Comparison of ENCODE assay signal across 36 mouse cellular contexts in the genomic region with DNA sequence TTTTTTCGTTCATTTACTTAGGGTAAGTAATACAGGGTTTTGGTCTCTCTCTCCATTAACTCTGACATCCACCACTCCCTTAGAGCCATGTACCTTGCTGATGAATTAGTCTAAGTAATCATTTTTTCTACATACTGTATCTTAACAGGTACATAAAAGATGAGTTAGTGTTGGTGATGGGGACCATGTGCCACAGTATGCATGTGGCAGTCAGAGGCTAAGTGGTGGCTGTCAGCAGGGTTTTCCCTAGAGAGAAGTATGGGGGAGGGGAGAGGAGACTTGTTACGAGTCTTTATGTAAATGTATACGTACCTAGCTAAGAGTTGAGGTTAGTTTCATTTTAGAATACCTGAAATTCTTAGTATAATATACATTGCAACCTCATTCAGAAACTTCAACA. TPM values are rescaled to one million over a fixed set of nuclear protein-coding genes. Genes with fewer than 3 reads are reported as not detected.
"Had no signal": no experiment of that assay in that cellular context is flagged by ENCODE, and none has a peak within 500 bp of the region (broad histone marks: within the 10 kb centered on the region; RNA-seq: fewer than 3 reads in every experiment).

No protein-coding gene starts in this region.

- ATAC-seq: liver, postnatal 0 days; lung, postnatal 0 days; midbrain, embryonic 13.5 days; midbrain, embryonic 15.5 days; midbrain, embryonic 16.5 days had no signal

- H3K4me3 ChIP-seq: left cerebral cortex, adult 2 months; limb, embryonic 10.5 days; limb, embryonic 12.5 days; limb, embryonic 13.5 days; limb, embryonic 15.5 days; liver, embryonic 13.5 days; liver, embryonic 15.5 days; lung, embryonic 15.5 days; megakaryocyte, embryonic 14.5 days; midbrain, embryonic 10.5 days; midbrain, embryonic 12.5 days; midbrain, embryonic 13.5 days; midbrain, embryonic 15.5 days; myocyte had no signal

- H3K27me3 ChIP-seq: limb, embryonic 12.5 days; limb, embryonic 13.5 days; limb, embryonic 15.5 days; liver, embryonic 13.5 days; liver, embryonic 15.5 days; lung, embryonic 15.5 days; megakaryocyte, embryonic 14.5 days; midbrain, embryonic 12.5 days; midbrain, embryonic 13.5 days; midbrain, embryonic 15.5 days had no signal

- H3K9ac ChIP-seq: limb, embryonic 12.5 days; limb, embryonic 13.5 days; limb, embryonic 15.5 days; liver, embryonic 13.5 days; liver, embryonic 14.5 days; liver, embryonic 15.5 days; liver, postnatal 0 days; lung, embryonic 14.5 days; lung, embryonic 15.5 days; midbrain, embryonic 12.5 days; midbrain, embryonic 13.5 days; midbrain, embryonic 15.5 days had no signal

- DNase-seq: left cerebral cortex, postnatal 4 days; liver; liver, embryonic 13.5 days; liver, postnatal 0 days; lung, adult 18-20 months; lung, adult 2 months; lung, embryonic 14.5 days; lung, postnatal 10 days; lung, postnatal 14 days; lung, postnatal 36 days; lung, postnatal 4 days; midbrain, embryonic 14.5 days had no signal

- H3K4me2 ChIP-seq: limb, embryonic 12.5 days; limb, embryonic 13.5 days; limb, embryonic 15.5 days; liver, embryonic 11.5 days; liver, embryonic 13.5 days; liver, embryonic 15.5 days; lung, embryonic 14.5 days; lung, embryonic 15.5 days; midbrain, embryonic 11.5 days; midbrain, embryonic 12.5 days; midbrain, embryonic 13.5 days; midbrain, embryonic 15.5 days had no signal

- H3K9me3 ChIP-seq: limb, embryonic 10.5 days; limb, embryonic 12.5 days; limb, embryonic 13.5 days; limb, embryonic 15.5 days; liver, embryonic 13.5 days; liver, embryonic 15.5 days; lung, embryonic 15.5 days; megakaryocyte, embryonic 14.5 days; midbrain, embryonic 10.5 days; midbrain, embryonic 12.5 days; midbrain, embryonic 13.5 days; midbrain, embryonic 15.5 days had no signal

- H3K27ac ChIP-seq: left cerebral cortex, adult 2 months; limb, embryonic 10.5 days; limb, embryonic 12.5 days; limb, embryonic 13.5 days; limb, embryonic 15.5 days; liver, embryonic 13.5 days; liver, embryonic 14.5 days; liver, embryonic 15.5 days; lung, embryonic 15.5 days; macrophage; midbrain, embryonic 10.5 days; midbrain, embryonic 12.5 days; midbrain, embryonic 13.5 days; midbrain, embryonic 15.5 days had no signal

- H3K4me1 ChIP-seq: limb, embryonic 10.5 days; liver, embryonic 13.5 days; liver, embryonic 15.5 days; midbrain, embryonic 10.5 days; midbrain, embryonic 12.5 days; midbrain, embryonic 13.5 days; midbrain, embryonic 15.5 days had no signal

RNA-seq across cellular contexts. Expression of gene Papln, which starts 40.4 kb away (rescaled TPM):
- total RNA-seq: megakaryocyte progenitor cell, adult 5-6 weeks; megakaryocyte, adult 5-6 weeks; megakaryocyte-erythroid progenitor cell, adult 5-6 weeks; monocyte, adult 5-6 weeks had no signal
- polyA plus RNA-seq: limb, embryonic 11.5 days; macrophage; midbrain, embryonic 11.5 days had no signal
